Mouse (Mus musculus) thymus, adult 2 months (tissue): ENCODE data around the gene Sec24c. TPM values are rescaled to one million over a fixed set of nuclear protein-coding genes. Genes with fewer than 3 reads are reported as not detected.

Source experiments
- DNase-seq: peaks from one replicate; pipeline ENCODE4 v3.0.0; 2021
- H3K27ac ChIP-seq: fragments of 200-500 bp; 2 replicates; pipeline ENCODE4 v1.5.1; 2012; ENCODE audit warnings: low read length, control low read depth; ENCODE audit not compliant: control insufficient read depth, insufficient read depth
- H3K27me3 ChIP-seq: fragments of 200-500 bp; 2 replicates; pipeline ENCODE4 v1.6.1; 2012; ENCODE audit warnings: mild to moderate bottlenecking, low read length, moderate library complexity, mixed read lengths; ENCODE audit not compliant: control insufficient read depth, insufficient read depth
- H3K36me3 ChIP-seq: fragments of 200-500 bp; 2 replicates; pipeline ENCODE4 v1.6.1; 2012; ENCODE audit warnings: mild to moderate bottlenecking, low read length, moderate library complexity; ENCODE audit not compliant: control insufficient read depth, insufficient read depth
- H3K4me1 ChIP-seq: fragments of 200-500 bp; replicated peaks from 2 replicates; pipeline ENCODE4 v1.6.1; 2012; ENCODE audit warnings: low read length; ENCODE audit not compliant: control insufficient read depth, insufficient read depth
- H3K4me3 ChIP-seq: fragments of 200-500 bp; 2 replicates; pipeline ENCODE4 v1.5.1; 2012; ENCODE audit warnings: mild to moderate bottlenecking, low read length, control low read depth, moderate library complexity; ENCODE audit not compliant: control insufficient read depth, insufficient read depth
- CTCF ChIP-seq: fragments of 200-500 bp; IDR thresholded peaks from 2 replicates; pipeline ENCODE4 v1.5.1; 2012; ENCODE audit warnings: mild to moderate bottlenecking, control low read depth, low read length, moderate library complexity, borderline replicate concordance; ENCODE audit not compliant: control insufficient read depth, poor library complexity, insufficient read depth; ENCODE audit errors: extremely low read depth
- POLR2A ChIP-seq: fragments of 200-500 bp; IDR thresholded peaks from 2 replicates; pipeline ENCODE4 v1.6.1; 2012; ENCODE audit warnings: mild to moderate bottlenecking, low read length, control low read depth, moderate library complexity; ENCODE audit not compliant: control insufficient read depth, poor library complexity, insufficient read depth; ENCODE audit errors: extremely low read depth
- WGBS: fragments of 180-500 bp; shearing (Covaris S2); methylation state at CpG from one replicate; pipeline ENCODE4 v1.1.7; 2018; 5-methylcytosine and 5-hydroxymethylcytosine counted together
- polyA plus RNA-seq: library from polyadenylated mRNA; depleted of rRNA; stranded (reverse); fragments of >200 nt; gene quantifications from 2 replicates; pipeline ENCODE4 v1.2.3, GENCODE M21; 2012; rRNA removed

Gene Sec24c
- polyA plus RNA-seq, 1 experiment = 486 TPM

DNA sequence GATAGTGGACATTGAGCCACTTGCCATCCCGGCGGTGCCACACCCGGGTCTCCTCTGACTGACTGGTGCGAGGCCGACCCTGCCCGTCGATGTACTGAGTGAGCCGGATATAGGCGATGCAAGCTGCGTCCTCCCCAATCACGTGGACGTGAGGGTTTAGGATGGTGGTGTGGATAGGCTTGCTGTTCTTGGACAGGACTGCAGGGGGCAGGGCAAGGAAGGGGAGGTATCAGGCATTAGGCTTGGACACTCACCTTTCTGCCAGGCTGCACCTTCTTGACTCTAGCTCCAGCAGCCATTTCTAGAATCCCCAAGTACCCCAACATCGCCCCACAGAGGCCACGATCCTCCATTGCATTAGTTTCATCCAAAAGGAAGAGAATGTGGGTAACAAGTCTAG lies 63.2 kb downstream of the Sec24c start:
- Histone ChIP-seq H3K27me3 (no peaks in the 10 kb centered on the region), H3K36me3 (0 out of 2 replicates have a peak, but pooled peaks cover 3% of the 10 kb centered on the region), H3K4me3 (no peak overlapping the region), H3K27ac (no peak overlapping the region), H3K4me1 (peaks cover 7% of the 10 kb centered on the region)
- TF ChIP-seq CTCF = peak; percentile 53; the same call in 1 of the 2 replicates
- no peak for TF ChIP-seq POLR2A
- peak; percentile 21 for DNase-seq
- WGBS = 85% methylated on average over 14 of the region's 14 CpGs

DNA sequence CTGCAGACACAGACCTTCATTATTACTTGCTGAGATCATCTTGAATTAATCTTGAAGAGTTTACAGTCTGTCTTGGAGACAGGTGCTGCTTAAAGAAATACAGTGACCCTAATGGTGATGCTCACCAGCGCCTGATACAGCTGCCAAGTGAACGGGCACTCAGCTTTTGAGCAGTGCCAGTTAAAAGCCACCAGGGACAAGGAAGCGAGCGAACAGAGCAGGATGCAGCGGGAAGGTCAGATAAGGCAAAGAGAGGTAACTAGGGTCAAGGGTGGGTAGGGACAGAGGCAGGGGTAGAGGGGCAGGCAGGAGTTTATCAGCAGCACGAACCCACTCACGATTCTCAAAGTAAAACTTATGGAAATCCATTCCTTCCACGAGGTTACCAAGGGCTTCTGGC lies 64.4 kb downstream of the Sec24c start:
- DNase-seq = no peak
- H3K27me3 ChIP-seq = no peaks in the 10 kb centered on the region
- TF ChIP-seq CTCF (no peak), POLR2A (no peak)
- 95% methylated on average over 8 of the region's 8 CpGs for WGBS
- H3K4me1 ChIP-seq = peaks cover 7% of the 10 kb centered on the region
- no peak overlapping the region for H3K27ac ChIP-seq
- no peak overlapping the region for H3K4me3 ChIP-seq
- 0 out of 2 replicates have a peak, but pooled peaks cover 3% of the 10 kb centered on the region for H3K36me3 ChIP-seq

- Histone ChIP-seq H3K27me3 (no peaks in the 10 kb centered on the region), H3K4me3 (no peak overlapping the region), H3K27ac (no peak overlapping the region), H3K4me1 (no peaks in the 10 kb centered on the region), H3K36me3 (peaks cover 10% of the 10 kb centered on the region)
- no peak for DNase-seq
- 96% methylated on average over 9 of the region's 9 CpGs for WGBS
- TF ChIP-seq CTCF (no peak), POLR2A (no peak)
Observed at GRCm38 (mm10) chr14:20741301-20741700, 67.2 kb downstream of the Sec24c start.

DNA sequence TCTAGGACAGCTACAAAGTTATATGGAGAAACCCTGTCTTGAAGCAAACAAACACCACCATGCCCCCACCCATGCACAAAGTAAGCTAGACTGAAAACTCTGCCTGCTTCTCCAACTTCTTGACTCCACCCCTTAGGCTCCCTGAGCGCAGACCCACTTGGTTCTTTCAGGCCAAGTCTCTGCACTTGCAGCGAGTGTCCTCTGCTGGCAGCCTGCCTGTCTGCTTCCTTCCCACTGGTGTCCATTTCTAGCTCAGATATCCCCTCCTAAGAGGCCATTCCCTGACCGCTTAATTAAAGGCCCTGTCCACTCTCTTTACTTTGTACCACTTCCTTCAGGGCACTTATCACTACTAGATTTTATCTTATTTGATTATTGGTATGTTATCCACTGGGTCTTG lies 69.5 kb downstream of the Sec24c start:
- Histone ChIP-seq H3K4me1 (no peaks in the 10 kb centered on the region), H3K4me3 (no peak overlapping the region), H3K27ac (no peak overlapping the region), H3K36me3 (peaks cover 8% of the 10 kb centered on the region), H3K27me3 (no peaks in the 10 kb centered on the region)
- 93% methylated on average over 3 of the region's 3 CpGs for WGBS
- no peak for DNase-seq
- no peak for TF ChIP-seq CTCF
- TF ChIP-seq POLR2A = no peak

Other genes with a start within 250 kb of the Sec24c start
- gene Cfap70, start 222.1 kb upstream of the Sec24c start, polyA plus RNA-seq = 0.06 TPM in 1 of 2 replicates, not detected in the other
- 82.2 and 91.8 TPM in 2 replicates for gene Anxa7, start 194.2 kb upstream of the Sec24c start, polyA plus RNA-seq
- 2.9 and 3.9 TPM in 2 replicates for gene Mss51, start 177.4 kb upstream of the Sec24c start, polyA plus RNA-seq
- 26.1 and 29.1 TPM in 2 replicates for gene Ppp3cb, start 127.7 kb upstream of the Sec24c start, polyA plus RNA-seq
- gene Usp54, start 33.2 kb upstream of the Sec24c start, polyA plus RNA-seq = 3.2 and 3.9 TPM in 2 replicates
- 0.82 TPM in 1 of 2 replicates, not detected in the other for gene Myoz1, start 17.8 kb upstream of the Sec24c start, polyA plus RNA-seq
- gene Synpo2l, start 6.0 kb upstream of the Sec24c start, polyA plus RNA-seq = 0.51 and 2.8 TPM in 2 replicates
- gene Fut11, start 20.7 kb downstream of the Sec24c start, polyA plus RNA-seq = 19.2 and 23.4 TPM in 2 replicates
- gene Chchd1, start 28.7 kb downstream of the Sec24c start, polyA plus RNA-seq = 33.5 and 39.5 TPM in 2 replicates
- 296 and 301 TPM in 2 replicates for gene Zswim8, start 33.2 kb downstream of the Sec24c start, polyA plus RNA-seq
- gene Ndst2, start 60.3 kb downstream of the Sec24c start, polyA plus RNA-seq = 42.2 and 46.2 TPM in 2 replicates
- 36.4 and 42.3 TPM in 2 replicates for gene Camk2g, start 119.8 kb downstream of the Sec24c start, polyA plus RNA-seq
- 5.6 and 6.4 TPM in 2 replicates for gene Plau, start 162.4 kb downstream of the Sec24c start, polyA plus RNA-seq